Mouse (Mus musculus): ENCODE measurements around the gene Lgals2. TPM values are rescaled to one million over a fixed set of nuclear protein-coding genes. Genes with fewer than 3 reads are reported as not detected.

Lgals2 gene
- total RNA-seq, 1 experiment from 2014 or later, result not detected

GRCm38 (mm10) chr15:78843581-78844469, 11.5 kb downstream of the Lgals2 start:
- peak; percentile 51 for DNase-seq

- peak; percentile 83 for DNase-seq
Measured at GRCm38 (mm10) chr15:78842371-78843163, 12.8 kb downstream of the Lgals2 start, which contains the start of gene Cdc42ep1. Gene Cdc42ep1, plus strand, starts transcription at chr15:78842624.

DNA sequence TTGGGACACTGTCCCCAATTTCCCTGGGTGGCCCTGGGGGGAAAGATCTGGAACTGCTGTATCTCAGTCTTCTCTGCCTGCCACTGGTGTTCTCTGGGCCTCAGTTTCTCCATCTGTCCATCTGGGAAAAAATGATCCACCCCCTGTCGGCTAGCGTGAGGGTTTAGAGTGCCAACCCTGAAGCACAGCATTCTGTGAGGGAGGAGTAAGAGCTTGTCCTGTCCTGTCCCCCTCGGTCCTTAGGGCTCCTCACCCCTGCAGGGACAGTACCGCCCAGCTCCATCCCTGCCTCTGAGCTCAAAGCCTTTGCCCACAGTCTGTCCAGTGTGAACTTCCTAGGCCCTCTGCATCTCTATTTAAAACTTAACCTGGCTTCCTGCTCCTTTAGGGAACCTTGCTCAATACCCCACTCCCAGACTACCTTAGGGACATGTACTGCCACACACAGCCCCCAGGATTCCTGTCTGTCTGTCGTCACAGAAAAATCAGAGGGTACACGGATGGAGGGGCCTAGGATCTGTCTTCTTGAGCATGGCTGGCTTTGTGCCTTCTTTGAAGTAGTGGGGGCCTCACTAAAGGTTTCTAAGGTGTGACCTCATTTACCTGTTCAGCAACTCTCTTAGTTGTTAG, 14.1 kb downstream of the Lgals2 start:
- DNase-seq, result no peak

DNA sequence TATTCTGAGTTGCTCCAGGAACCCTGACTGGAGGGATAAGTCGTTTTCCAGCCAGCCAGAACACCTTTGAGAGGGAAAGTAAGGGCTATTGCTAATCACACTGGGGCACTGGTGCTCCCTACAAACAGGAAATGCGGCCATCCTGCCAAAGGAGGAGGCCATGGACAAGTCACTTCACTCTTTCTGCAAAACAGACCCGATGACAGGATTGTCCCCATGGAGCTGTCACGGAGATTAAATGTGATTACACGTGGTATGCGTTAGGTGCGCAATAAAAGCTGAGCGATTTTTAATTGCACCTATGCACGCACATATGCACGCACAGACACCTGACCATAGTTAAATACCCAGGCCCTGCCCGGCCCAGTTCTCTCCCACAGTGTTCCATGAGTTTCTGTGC, 14.6 kb downstream of the Lgals2 start:
- no peak for DNase-seq

DNA sequence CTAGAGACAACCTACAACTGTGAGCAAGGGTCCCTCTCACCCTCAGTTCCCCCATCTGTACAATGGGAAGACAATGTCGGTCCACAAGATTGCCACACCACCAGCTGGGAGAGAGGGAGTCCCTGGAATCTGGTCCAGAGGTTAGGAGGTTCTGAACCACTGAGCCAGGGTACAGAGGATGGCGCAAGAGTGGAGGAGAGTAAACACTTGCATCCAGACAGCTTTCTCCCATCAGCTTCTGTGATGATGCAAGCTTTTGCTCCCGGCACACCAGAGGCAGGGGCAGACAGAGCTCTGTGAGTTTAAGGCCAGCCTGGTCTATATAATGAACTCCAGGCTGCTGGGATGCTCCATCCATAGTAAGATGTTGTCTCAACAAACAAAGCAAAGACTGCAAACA, 15.1 kb downstream of the Lgals2 start:
- no peak for DNase-seq

DNA sequence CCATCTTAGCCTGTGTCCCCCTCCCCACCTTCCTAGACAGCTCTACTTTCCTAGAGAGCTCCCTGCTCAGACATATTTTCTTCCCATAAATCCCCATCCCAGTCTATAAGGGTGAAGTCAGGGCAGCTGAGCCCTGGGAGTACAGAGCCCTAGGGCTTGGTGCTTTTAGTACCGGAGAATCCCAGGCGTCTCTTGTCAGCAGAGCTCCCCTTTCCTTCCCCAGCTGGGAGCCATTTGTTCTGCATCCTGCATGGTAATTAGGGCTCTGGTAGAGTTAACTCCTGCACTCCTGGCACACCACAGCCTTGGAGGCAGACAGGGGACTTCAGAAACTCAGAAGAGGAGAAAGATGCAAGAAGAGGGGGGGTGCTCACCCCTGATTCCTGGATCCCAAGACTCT, 15.6 kb downstream of the Lgals2 start:
- DNase-seq, result no peak

GRCm38 (mm10) chr15:78836086-78836621, 19.2 kb downstream of the Lgals2 start:
- DNase-seq, result peak; percentile 53

DNA sequence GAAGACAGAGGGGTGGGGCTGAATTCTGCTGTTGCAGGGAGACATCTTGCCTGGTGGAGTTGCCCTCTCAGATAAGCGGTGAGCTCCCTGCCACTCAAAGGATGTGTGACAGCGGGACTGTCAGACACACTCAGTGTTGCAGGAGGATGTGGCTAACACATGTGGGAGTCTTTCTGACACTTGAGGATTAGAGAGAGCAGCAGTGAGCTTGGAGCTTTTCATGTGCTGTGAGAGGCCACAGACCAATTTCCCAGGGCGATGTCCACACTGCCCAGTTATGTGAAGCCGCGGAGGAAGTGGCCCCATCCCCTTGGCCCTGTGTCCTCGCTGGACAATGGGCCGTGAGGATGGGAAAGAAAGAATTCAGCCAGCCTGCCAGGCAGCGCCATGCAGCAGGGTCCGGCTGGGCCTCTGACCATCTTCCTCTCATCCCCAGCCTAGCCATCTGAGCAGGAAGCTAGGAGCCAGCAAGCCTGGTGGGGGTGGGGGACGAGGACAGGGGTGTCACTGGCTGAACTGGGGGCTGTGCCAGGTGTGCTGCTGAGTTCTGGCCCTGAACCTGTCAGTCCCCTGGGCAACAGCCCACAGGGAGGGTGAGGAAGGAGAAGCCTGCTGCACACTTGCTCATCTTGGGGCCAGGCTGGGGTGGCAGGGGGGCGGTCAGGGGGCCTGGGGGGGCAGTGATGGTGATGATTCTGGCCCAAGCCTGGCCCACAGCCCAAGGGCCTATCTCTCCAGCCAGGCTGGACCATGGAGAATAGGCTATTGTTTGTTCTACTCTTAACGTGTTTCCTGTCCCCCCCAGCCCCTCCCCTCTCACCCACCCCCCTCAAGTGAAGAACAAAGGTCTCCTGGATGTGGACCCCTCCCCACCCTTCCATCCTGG, 19.9 kb downstream of the Lgals2 start:
- peak; percentile 39 for DNase-seq

DNA sequence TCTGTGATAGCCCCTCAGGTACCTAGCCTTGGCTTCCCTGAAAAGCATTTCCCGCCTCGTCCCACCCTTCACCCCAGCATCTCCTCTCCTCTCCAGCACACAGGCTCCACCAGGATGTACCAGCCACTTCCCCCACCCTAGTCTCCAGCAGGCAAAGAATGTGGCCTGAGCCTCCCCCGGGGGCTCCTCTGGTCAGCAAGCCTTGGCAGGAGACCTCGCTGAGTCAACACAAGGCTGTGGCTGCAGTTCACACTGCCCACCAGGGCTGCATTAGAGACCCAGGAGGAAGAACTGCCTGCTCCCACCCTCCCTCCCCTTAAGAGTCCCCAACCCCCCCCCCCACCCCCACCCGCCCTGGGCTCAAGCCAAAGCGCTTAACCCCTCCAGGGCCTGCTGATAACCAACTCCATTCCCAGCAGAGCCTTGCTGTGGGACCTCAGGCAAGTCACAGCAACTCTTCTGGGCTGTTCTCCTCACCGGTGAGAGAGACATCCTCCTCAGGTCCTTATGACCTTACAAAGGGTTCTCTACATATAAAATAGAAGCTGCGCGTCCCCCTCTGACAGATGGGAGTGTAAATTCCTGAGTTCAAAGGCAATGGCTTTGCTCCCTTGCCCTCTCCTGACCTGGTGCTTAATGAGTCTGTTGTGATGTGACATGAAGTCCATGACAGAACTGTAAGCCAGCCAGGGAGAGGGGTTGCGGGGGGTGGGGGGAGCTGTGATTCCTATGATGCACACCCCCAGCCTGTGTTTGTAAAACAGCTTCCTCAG, 20.9 kb downstream of the Lgals2 start:
- no peak for DNase-seq

GRCm38 (mm10) chr15:78833582-78833981, 21.7 kb downstream of the Lgals2 start:
- DNase-seq, result no peak

DNA sequence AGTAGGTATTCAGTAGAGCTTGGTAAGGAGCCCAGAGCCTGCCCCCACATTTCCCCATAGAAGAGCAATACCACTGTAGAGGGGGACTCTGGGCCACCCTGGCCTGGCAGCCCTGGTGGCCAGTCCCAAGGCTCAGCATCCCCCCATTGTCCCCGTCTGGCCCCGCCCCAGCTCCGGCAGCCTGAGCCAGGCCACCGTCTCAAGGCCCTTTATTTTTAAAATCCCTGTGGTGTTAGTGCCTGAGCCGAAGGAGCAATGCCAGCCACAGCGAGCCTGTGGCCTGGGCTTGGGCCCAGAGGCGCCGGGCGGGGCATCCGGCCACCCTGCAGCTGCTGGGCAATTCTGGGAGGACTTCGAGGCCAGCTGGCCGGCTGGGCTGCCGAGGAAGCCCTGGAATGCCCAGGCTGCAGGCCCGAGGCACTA, 22.6 kb downstream of the Lgals2 start:
- peak; percentile 84 for DNase-seq

GRCm38 (mm10) chr15:78831720-78832657, 23.3 kb downstream of the Lgals2 start:
- DNase-seq, result peak; percentile 41

DNA sequence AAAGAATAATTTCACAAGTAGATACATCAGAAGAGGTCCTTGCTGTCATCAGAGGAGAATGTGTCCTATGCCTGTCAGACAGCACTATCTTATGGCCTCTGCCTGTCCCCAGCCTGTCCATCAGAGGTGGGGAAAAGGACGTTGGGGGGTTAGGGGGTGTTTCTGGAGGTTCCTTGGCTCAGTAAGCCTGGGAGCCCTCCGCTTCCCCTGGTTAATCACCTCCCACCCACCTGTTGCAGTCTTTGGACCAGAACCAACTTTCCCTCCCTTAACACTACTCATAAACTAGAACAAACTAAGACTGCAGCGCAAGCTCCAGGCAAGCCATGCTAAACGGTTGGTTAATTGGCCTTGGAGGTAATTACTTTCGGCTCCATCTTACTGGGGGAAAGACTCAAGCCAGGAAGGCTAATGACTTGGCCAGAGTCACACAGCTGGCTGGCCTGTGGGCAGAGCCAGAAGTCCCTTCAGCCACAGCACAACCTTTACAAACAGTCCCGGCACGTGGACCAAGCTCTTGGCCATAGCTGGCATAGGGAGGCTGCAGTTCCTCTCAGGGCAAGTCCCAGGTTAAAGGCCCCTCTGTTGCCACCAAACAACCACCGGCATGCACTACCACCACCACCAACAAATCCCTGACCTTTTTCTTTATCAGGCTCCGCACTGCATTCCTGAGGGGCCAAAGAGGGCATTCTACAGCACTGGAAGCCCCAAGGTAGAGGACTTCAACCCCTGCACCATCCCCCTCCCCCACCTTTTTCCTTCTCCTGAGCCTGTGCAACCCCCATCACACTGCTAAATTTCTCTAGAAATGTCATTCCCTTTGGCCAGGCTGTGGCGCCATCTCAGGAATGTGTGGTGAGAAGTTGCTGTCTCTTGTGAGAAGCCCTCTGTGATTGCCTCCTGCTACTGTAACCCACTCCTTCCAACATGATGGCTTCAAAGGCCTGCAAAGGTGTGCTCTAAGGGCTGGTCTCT, 24.3 kb downstream of the Lgals2 start:
- DNase-seq, result no peak

DNA sequence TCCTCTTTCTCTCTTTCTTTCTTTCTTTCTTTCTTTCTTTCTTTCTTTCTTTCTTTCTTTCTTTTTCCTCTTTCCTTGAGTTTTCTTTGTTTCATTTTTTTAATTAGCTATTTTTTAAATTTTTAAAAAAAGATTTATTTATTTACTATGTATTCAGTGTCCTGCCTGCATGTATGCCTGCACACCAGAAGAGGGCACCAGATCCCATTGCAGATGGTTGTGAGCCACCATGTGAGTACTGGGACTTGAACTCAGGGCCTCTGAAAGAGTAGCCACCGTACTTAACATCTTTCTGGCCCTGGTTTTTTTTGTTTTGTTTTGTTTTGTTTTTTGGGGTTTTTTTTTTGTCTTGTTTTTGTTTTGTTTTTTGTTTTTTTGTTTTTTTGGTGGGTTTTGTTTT, 25.7 kb downstream of the Lgals2 start:
- DNase-seq, result no peak

DNA sequence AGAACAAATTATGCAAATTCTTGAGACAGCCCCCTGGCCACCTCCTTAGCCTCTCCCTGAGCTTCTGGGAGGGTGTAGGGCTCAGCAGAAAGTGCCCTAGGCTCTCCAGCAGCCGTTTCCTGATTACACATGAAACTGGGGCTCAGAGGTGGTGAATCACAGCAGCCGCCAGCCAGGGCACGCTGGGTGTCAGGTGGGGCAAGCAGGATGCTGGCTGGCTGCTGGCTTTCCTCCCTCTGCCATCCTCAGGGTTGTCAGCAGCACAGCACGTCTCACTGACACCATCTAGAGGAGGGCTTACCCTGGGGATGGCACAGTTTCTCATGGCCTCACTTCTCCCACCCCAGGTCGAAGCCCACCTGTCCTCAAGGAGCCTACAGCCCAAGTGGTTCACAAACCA, 27.0 kb downstream of the Lgals2 start:
- no peak for DNase-seq

DNA sequence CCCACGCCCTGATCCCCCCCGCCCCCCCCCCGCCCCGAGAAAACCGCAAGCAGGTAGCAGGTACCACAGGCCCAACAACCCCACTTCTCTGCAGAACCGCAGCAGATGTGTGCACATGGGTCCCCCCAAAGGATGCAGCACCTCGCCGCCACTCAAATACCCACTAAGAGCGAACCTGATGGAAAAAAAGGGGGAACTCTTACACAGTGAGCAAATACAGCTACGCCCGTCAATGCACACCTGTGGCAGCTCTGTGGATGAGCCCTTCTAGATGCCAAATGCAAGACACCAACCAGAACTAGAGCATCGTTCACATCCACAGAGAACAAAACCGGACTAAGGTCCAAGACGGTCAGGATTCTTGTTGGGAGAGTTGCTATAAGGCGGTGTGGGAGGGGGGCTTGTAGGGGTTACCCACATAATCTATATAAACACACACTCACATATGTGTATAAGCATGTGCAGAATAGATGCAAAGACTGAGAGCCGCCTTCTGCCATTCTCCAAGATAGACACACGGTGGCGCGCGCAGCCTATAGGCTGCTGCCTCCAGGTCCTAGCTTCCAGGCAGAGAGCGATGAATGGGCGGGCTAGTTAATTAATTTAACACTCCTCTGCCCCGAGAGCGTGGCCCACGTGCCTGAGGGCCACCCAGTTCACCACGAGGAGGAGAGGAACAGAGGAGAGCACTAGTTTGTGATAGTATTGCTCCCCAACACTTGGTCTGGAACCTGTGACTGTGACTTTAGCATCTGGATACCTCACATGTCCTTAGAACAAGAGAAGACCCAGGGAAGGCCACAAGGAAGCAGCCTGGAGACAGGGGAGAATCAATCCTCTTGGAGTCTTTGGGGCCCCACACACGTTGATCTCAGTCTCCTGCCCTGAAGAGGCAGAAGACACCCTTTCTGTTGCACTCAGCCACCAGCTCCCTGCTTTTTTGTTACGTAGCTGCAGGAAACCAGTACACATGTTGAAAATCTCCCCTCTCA, 28.8 kb downstream of the Lgals2 start:
- peak; percentile 74 for DNase-seq

- DNase-seq, result no peak
Measured at GRCm38 (mm10) chr15:78816074-78816391, 39.3 kb downstream of the Lgals2 start.
